9 mouse cellular contexts compared by ENCODE assay signal in genomic region chr10:68723015-68723414, GRCm38 (mm10). TPM values are rescaled to one million over a fixed set of nuclear protein-coding genes. Genes with fewer than 3 reads are reported as not detected.
DNase-seq lines count a peak whose midpoint lies in the region; ATAC-seq and TF ChIP-seq lines count a peak whose summit lies in the region.
"Had no signal": no experiment of that assay in that cellular context is flagged by ENCODE, and none has a peak within 500 bp of the region (broad histone marks: within the 10 kb centered on the region; RNA-seq: fewer than 3 reads in every experiment).

No protein-coding gene starts in this region.

- no peak for DNase-seq in forebrain, postnatal 0 days
- DNase-seq in stomach, postnatal 0 days (ENCODE audit: low spot score), result no peak
- DNase-seq in lung, postnatal 4 days, result no peak
- no peak for DNase-seq in layer of hippocampus, adult 8-10 months (ENCODE audit: low spot score in 2 of 2)
- DNase-seq: thymus, postnatal 14 days had no signal

- peaks cover 12% of the 10 kb centered on the region for H3K4me1 ChIP-seq in forebrain, embryonic 12.5 days
- H3K4me1 ChIP-seq in forebrain, postnatal 0 days (ENCODE audit: insufficient read depth), result peaks cover 7% of the 10 kb centered on the region; the same call in 1 of the 2 replicates
- H3K4me1 ChIP-seq in stomach, embryonic 14.5 days (ENCODE audit: control insufficient read depth, insufficient read depth, low read length), result no peaks in the 10 kb centered on the region
- H3K4me1 ChIP-seq in stomach, postnatal 0 days (replicated peaks; ENCODE audit: control insufficient read depth, insufficient read depth), result no peaks in the 10 kb centered on the region

- H3K4me3 ChIP-seq in forebrain, embryonic 12.5 days (replicated peaks), result no peak overlapping the region
- H3K4me3 ChIP-seq in forebrain, postnatal 0 days (ENCODE audit: low read depth, low read length), result no peak overlapping the region
- no peak overlapping the region for H3K4me3 ChIP-seq in stomach, embryonic 14.5 days (ENCODE audit: low read depth, low read length)
- H3K4me3 ChIP-seq in stomach, postnatal 0 days (ENCODE audit: low read depth, low read length), result no peak overlapping the region

- no peak for TF ChIP-seq CTCF in forebrain, postnatal 0 days (IDR thresholded peaks at IDR 0.05; ENCODE audit: low read depth)
- TF ChIP-seq CTCF in stomach, postnatal 0 days (IDR thresholded peaks at IDR 0.05; ENCODE audit: low read depth), result no peak

- H3K27me3 ChIP-seq in forebrain, embryonic 12.5 days, result peaks cover 23% of the 10 kb centered on the region
- H3K27me3 ChIP-seq in forebrain, postnatal 0 days (ENCODE audit: insufficient read depth, low read length), result no peaks in the 10 kb centered on the region
- H3K27me3 ChIP-seq in stomach, embryonic 14.5 days (ENCODE audit: control insufficient read depth, insufficient read depth, low read length), result no peaks in the 10 kb centered on the region
- H3K27me3 ChIP-seq in stomach, postnatal 0 days (ENCODE audit: control insufficient read depth, insufficient read depth, low read length), result no peaks in the 10 kb centered on the region

- no peaks in the 10 kb centered on the region for H3K9me3 ChIP-seq in forebrain, embryonic 12.5 days
- H3K9me3 ChIP-seq in forebrain, postnatal 0 days (ENCODE audit: low read length), result no peaks in the 10 kb centered on the region
- no peaks in the 10 kb centered on the region for H3K9me3 ChIP-seq in stomach, embryonic 14.5 days (ENCODE audit: control insufficient read depth, low read depth, low read length)
- H3K9me3 ChIP-seq in stomach, postnatal 0 days (ENCODE audit: control insufficient read depth, low read length), result no peaks in the 10 kb centered on the region

- peak overlapping the region; percentile 92; the same call in 1 of the 2 replicates for H3K4me2 ChIP-seq in forebrain, embryonic 12.5 days
- H3K4me2 ChIP-seq in forebrain, postnatal 0 days (ENCODE audit: low read depth), result no peak overlapping the region; the same call in 1 of the 2 replicates
- peak overlapping the region; percentile 75 for H3K4me2 ChIP-seq in stomach, embryonic 14.5 days (replicated peaks; ENCODE audit: low read depth, low read length)
- H3K4me2 ChIP-seq in stomach, postnatal 0 days (replicated peaks; ENCODE audit: low read depth), result no peak overlapping the region; the same call in 1 of the 2 replicates

- H3K36me3 ChIP-seq in forebrain, embryonic 12.5 days (replicated peaks), result no peaks in the 10 kb centered on the region
- H3K36me3 ChIP-seq in forebrain, postnatal 0 days (ENCODE audit: insufficient read depth), result no peaks in the 10 kb centered on the region
- H3K36me3 ChIP-seq in stomach, embryonic 14.5 days (ENCODE audit: control insufficient read depth, insufficient read depth, low read length), result no peaks in the 10 kb centered on the region
- H3K36me3 ChIP-seq in stomach, postnatal 0 days (ENCODE audit: control insufficient read depth, insufficient read depth, low read length), result no peaks in the 10 kb centered on the region

- no peak overlapping the region for H3K27ac ChIP-seq in forebrain, embryonic 12.5 days
- H3K27ac ChIP-seq in forebrain, postnatal 0 days (ENCODE audit: low read depth, low read length), result no peak overlapping the region
- no peak overlapping the region for H3K27ac ChIP-seq in stomach, embryonic 14.5 days (ENCODE audit: low read length)
- H3K27ac ChIP-seq in stomach, postnatal 0 days (replicated peaks), result no peak overlapping the region

- 37% methylated on average over 7 of the region's 7 CpGs for WGBS in forebrain, embryonic 12.5 days
- 42% methylated on average over 7 of the region's 7 CpGs for WGBS in forebrain, postnatal 0 days
- 43% methylated on average over 7 of the region's 7 CpGs for WGBS in stomach, embryonic 14.5 days
- 58% methylated on average over 7 of the region's 7 CpGs for WGBS in stomach, postnatal 0 days

- no peak overlapping the region for H3K9ac ChIP-seq in forebrain, embryonic 12.5 days
- no peak overlapping the region for H3K9ac ChIP-seq in forebrain, postnatal 0 days
- H3K9ac ChIP-seq in stomach, embryonic 14.5 days (replicated peaks; ENCODE audit: low read depth, low read length), result no peak overlapping the region
- H3K9ac ChIP-seq in stomach, postnatal 0 days (ENCODE audit: low read length), result no peak overlapping the region

- no peak for ATAC-seq in forebrain, embryonic 12.5 days (ENCODE audit: low FRiP score)
- no peak for ATAC-seq in forebrain, postnatal 0 days
- no peak for ATAC-seq in stomach, embryonic 14.5 days (ENCODE audit: insufficient number of reproducible peaks, insufficient read depth, low FRiP score, low read depth)
- ATAC-seq in stomach, postnatal 0 days (ENCODE audit: low FRiP score, low TSS enrichment), result no peak
- ATAC-seq in megakaryocyte progenitor cell, adult 5-6 weeks (replicated peaks; ENCODE audit: poor library complexity), result peak; percentile 32; the same call in 1 of the 2 replicates
- no peak for ATAC-seq in erythroblast, adult 5-6 weeks (replicated peaks; ENCODE audit: low FRiP score, poor library complexity, severe bottlenecking)

- no peak for TF ChIP-seq EP300 in stomach, postnatal 0 days (optimal IDR thresholded peaks at IDR 0.05)

RNA-seq across cellular contexts. Expression of gene Tmem26, which starts 0.4 kb away (rescaled TPM):
- 6.0 and 7.6 TPM in 2 replicates for polyA plus RNA-seq in forebrain, embryonic 12.5 days (2016; fragmentation: Nextera tagmentation; extraction: Ambion mirVana)
- 4.5 and 6.1 TPM in 2 replicates for total RNA-seq in forebrain, postnatal 0 days (2014; rRNA removed)
- 3.0 and 3.8 TPM in 2 replicates for polyA plus RNA-seq in forebrain, postnatal 0 days (2015; fragmentation: Nextera tagmentation; extraction: Ambion mirVana)
- polyA plus RNA-seq in stomach, embryonic 14.5 days (2014; fragmentation: Nextera tagmentation; extraction: Ambion mirVana), result 19.1 and 21.5 TPM in 2 replicates
- 3.7 and 4.9 TPM in 2 replicates for polyA plus RNA-seq in stomach, postnatal 0 days (2015; fragmentation: Nextera tagmentation; extraction: Ambion mirVana)
- 2.1 and 2.4 TPM in 2 replicates for total RNA-seq in megakaryocyte progenitor cell, adult 5-6 weeks (2015)
- 0.57 and 0.92 TPM in 2 replicates for total RNA-seq in megakaryocyte progenitor cell, adult 5-6 weeks (2017)
- total RNA-seq in erythroblast, adult 5-6 weeks (2015; ENCODE audit: low replicate concordance), result 2.3 and 3.3 TPM in 2 replicates
- 0.14 and 3.4 TPM in 2 replicates for total RNA-seq in erythroblast, adult 5-6 weeks (2017; ENCODE audit: low replicate concordance)
- total RNA-seq in layer of hippocampus, adult 8-10 months (2022), result under 1 TPM; 0.09 to 0.28 (median 0.15) TPM

Comparison
In these comparisons a context has a peak if more than half of its experiments do, and no peak if none do; other contexts are left out.
1. H3K4me2 ChIP-seq: peak in forebrain, embryonic 12.5 days (single experiment) and stomach, embryonic 14.5 days (single experiment); none in forebrain, postnatal 0 days (single experiment) and stomach, postnatal 0 days (single experiment).